ENCODE assay signal across 10 mouse cellular contexts in the genomic region with DNA sequence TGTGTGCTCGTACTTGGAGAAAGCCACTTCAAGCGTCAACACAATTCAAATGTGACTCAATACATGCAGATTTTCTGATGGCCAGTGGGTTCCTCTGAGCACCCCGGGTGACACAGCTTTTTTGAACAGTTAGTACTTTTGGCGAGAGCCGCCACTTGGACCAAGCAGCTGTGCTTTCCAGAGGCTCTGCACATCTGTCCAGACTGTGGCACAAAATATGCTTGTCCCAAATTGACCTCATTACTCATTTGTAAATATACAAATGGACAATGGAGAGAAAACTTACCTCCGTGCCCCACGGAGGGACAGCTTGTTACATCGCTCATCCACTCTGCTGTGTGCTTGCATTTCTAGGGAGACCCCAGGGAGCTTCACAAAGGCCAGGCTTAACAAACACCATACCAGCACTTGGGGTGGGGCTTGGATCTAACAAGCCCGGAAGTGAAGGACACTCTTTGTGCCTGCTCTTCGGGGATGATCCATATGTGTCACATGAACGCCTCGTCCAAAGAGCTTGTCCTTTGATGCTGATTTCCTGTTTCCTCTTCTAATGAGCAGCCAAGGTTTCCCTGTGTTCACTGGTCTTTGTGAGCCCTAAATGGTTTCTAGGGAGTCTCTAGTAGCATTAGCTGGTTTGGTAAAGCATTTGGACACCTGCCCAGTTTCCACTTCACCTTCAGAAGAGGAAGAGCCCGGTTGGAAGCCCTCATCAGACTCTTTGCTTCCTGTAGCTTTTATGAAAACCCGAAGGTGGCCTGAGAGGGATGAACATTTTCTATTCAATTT.
DNase-seq lines count a peak whose midpoint lies in the region.
"Had no signal": no experiment of that assay in that cellular context is flagged by ENCODE, and none has a peak within 500 bp of the region (broad histone marks: within the 10 kb centered on the region; RNA-seq: fewer than 3 reads in every experiment).

No protein-coding gene starts in this region.

- peak; percentile 14 for DNase-seq in kidney, postnatal 10 days
- no peak for DNase-seq in kidney, postnatal 36 days
- DNase-seq in gastrocnemius, postnatal 14 days, result peak; percentile 36
- DNase-seq in heart, postnatal 36 days, result peak; percentile 19 to 42
- peak; percentile 9 to 29 for DNase-seq in lung, postnatal 4 days
- no peak for DNase-seq in cerebellum, postnatal 14 days
- no peak for DNase-seq in cerebellum, adult 11-12 months
- DNase-seq: adrenal gland, postnatal 25 days; cerebellum, adult 11 months; kidney, adult 9 months had no signal

- intact Hi-C loops in gastrocnemius, postnatal 14 days (cut with DNase I; ENCODE audit: low total_unique reads), result no loop called here
- intact Hi-C loops in heart, postnatal 36 days (cut with DNase I), result no loop called here

Comparison
In these comparisons a context has a peak if more than half of its experiments do, and no peak if none do; other contexts are left out.
1. DNase-seq: peak in kidney, postnatal 10 days (single experiment), gastrocnemius, postnatal 14 days (single experiment), heart, postnatal 36 days (2 of 2) and lung, postnatal 4 days (2 of 2); none in kidney, postnatal 36 days (0 of 2), cerebellum, postnatal 14 days (0 of 2) and cerebellum, adult 11-12 months (single experiment).